Mouse (Mus musculus) left cerebral cortex, postnatal 10 days (tissue): ENCODE results near the gene Dlg2. TPM values are rescaled to one million over a fixed set of nuclear protein-coding genes. Genes with fewer than 3 reads are reported as not detected.
A peak's percentile ranks its signal among the peaks of the same experiment; 100 is the strongest.
"Not testable (repeated sequence)": the region's sequence is repeated elsewhere in the genome, so short reads cannot be mapped to it uniquely, and the experiment has no call there.

Source experiments
- DNase-seq, 2 experiments: peaks; one replicate each; pipeline ENCODE4 v3.0.0; 2021 to 2022; ENCODE audit warnings: low spot score in 2 of 2, mixed read lengths in 1 of 2; ENCODE audit errors: extremely low spot score in 1 of 2
- intact Hi-C: fragments of 180-260 bp; cut with DNase I; formaldehyde crosslinking; loops from one replicate; pipeline ENCODE4 v1.15.1; 2025
- total RNA-seq, 2 experiments: library from RNA; stranded (reverse); gene quantifications; 2 replicates each; pipeline ENCODE4 v1.2.3; 2021

The Dlg2 gene
- total RNA-seq, 2 experiments from 2014 or later, result 426 to 445 TPM

GRCm38 (mm10) chr7:90736369-90736768 lies 259.9 kb downstream of the Dlg2 start:
- no peak for DNase-seq
- intact Hi-C loops, result no loop called here

DNA sequence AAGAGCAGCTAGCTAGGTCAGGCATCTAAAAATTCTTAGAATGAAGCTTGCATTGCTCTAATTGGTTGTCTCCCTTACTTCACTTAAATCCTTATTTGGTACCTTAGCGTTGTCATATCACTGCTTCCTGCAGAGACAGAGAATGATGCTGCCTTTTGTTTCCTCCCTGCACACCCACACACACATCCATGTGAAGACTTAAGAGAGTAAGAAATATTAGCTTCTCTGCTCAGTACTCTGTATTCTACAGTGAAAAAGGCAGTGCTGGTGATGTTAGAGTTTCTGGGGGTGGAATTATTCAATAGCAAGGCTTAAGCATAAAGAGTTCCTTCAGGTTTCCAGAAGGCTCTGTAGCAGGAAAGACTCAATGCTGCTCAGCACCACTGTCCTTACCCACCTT lies 272.2 kb downstream of the Dlg2 start:
- no peak for DNase-seq
- intact Hi-C loops, result no loop called here

DNA sequence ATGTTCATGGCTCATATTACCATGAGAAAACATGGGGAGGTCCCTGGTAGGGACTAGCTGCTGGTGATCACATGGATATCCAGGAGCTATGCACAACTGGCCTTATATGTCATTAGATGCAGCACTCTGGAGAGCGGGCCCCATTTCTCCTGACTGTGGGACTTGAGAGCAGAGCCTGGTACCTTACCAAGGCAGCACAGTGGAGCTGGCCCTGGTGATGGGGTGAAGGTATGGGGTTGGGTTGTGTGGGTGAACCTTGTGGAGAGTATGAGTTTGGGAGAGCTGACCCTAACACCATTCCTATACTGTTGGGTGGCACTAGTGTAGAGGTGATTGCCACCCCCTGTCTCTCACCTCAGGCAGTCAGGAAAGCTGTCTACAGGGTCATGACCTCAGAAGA lies 311.5 kb downstream of the Dlg2 start:
- intact Hi-C loops, result no loop called here
- no peak for DNase-seq

GRCm38 (mm10) chr7:90791522-90791921 lies 315.1 kb downstream of the Dlg2 start:
- peak in 1 of 2 experiments; percentile 2 for DNase-seq

GRCm38 (mm10) chr7:90825640-90826039 lies 349.2 kb downstream of the Dlg2 start:
- no peak for DNase-seq
- intact Hi-C loops, result no loop called here

More at GRCm38 (mm10) chr7:90791522-90791921, 315.1 kb downstream of the Dlg2 start:
- intact Hi-C loops, result no loop called here

- DNase-seq, result peak in 1 of 2 experiments; percentile 23
- intact Hi-C loops, result loop anchor here (10.0 kb wide), 1 partner anchor 594 kb away; no protein-coding TSS in a partner anchor
These were observed 364.8 kb downstream of the Dlg2 start for GRCm38 (mm10) chr7:90841276-90841675.

GRCm38 (mm10) chr7:90843345-90844293 lies 367.1 kb downstream of the Dlg2 start:
- intact Hi-C loops, result loop anchor here (10.0 kb wide), 1 partner anchor 591 kb away; no protein-coding TSS in a partner anchor
- DNase-seq, result no peak

DNA sequence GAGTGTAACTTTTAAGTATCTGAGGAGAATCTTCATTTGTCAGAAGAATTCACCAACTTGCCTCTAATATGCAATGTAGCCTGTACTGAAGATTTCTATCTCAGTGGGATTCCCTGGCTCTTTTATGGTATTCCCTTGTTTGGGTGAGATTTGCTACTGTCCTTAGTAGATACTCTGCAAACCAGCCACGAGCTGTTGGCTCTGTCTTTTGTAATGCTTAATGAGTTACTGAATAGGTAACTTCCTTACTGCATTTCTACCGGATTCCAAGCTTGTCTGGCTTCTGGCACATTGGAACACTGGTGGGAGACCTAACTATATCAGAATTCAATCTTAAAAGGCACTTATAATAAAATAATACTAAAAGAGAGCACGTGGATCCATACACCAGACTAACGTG lies 400.3 kb downstream of the Dlg2 start:
- DNase-seq, intact Hi-C loops: not testable (repeated sequence)

DNA sequence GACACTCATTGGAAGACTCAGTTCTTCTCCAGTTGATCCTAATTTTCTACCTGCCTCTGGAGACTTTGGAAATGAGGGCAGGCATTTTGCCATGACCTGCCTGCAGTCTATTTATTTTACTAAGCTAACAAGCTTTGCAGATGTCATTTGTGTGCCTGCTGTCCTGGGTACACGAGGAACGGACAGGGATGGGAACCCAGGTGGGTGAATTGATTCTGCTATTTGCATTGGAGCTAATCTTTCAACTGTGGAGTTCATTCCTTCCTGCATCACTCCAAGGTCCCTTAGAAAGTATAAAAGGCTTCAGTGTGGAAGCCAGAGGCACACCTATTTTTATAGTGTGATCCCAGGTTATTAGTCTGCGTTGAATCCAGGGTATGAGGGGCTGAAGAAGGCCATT lies 406.3 kb downstream of the Dlg2 start:
- intact Hi-C loops, result no loop called here

DNA sequence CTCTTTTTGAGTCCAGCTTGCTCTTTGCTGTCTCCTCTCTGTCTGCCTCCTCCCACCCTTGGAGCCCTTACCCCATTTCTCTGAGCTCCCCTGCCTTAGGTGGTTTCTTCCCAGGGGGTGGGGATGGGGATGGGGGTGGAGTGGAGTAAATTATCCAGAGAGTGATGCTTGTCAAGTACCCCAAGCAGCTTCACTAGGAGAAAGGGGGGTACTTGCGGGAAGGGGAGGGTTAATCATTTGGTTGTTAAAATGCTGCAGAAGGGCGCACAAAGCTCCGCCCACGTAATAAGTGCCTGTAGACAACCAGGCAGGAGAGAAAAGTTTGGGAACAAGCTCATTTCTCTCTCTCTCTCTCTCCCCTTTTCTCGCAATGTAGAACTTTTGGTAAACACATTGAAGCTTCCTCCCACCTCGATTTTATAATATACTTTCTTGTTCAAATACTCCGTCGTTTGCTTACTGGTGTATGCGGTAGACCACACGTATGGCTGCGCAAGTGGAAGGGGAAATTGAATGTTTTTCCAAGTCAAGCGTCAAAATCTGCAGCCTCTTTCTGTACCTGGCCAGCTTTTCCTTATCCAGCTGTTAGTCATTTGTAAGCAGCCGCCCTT lies 410.0 kb downstream of the Dlg2 start:
- no peak for DNase-seq
- intact Hi-C loops, result no loop called here

More for the DNA sequence above, 406.3 kb downstream of the Dlg2 start:
- no peak for DNase-seq

DNA sequence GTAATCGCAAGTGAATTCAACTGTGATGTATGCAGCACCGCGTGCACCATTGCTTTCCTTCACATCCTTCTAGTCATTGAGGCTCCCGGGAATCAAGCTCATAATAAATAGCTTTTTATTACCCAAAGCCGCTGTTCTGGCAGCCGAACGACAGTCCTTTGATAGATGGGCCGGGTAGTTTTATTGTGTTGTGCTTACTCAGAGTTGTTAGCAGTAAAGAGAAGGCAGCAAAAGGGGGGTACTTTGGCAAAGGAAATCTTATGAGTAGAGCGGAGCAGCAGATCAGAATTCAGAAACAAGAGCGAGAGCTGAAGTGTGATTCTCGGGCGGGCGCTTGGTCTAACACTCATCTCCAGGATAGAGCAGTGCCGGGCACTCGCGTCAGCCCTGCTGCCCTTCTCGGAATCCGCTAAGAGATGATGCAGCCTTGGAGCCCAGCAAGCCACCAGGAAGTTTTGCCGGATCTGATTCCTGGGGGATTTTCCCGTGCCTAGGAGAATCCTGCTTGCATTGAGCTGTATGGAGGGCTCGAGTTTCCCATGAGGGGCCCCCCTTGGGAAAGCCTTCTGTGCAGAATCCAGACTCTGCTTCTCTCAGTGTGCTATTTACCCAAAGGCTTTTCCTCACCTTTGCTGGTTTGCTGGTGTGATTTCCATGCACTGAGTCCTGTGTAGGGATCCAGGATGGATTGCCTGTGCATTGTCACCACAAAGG lies 410.7 kb downstream of the Dlg2 start:
- intact Hi-C loops, result no loop called here
- DNase-seq, result peak in 1 of 2 experiments; percentile 34

- peak in 1 of 2 experiments; percentile 59 for DNase-seq
- intact Hi-C loops, result no loop called here
These were observed 451.0 kb downstream of the Dlg2 start for GRCm38 (mm10) chr7:90927441-90927840.

GRCm38 (mm10) chr7:90940726-90941125 lies 464.3 kb downstream of the Dlg2 start:
- DNase-seq, result peak in 1 of 2 experiments; percentile 16
- intact Hi-C loops, result loop anchor here (10.0 kb wide), 1 partner anchor 154 kb away; no protein-coding TSS in a partner anchor

- peak in 1 of 2 experiments; percentile 7 for DNase-seq
- intact Hi-C loops, result loop anchor here (10.0 kb wide), 1 partner anchor 148 kb away; no protein-coding TSS in a partner anchor
These were observed 470.6 kb downstream of the Dlg2 start for GRCm38 (mm10) chr7:90947073-90947472.

DNA sequence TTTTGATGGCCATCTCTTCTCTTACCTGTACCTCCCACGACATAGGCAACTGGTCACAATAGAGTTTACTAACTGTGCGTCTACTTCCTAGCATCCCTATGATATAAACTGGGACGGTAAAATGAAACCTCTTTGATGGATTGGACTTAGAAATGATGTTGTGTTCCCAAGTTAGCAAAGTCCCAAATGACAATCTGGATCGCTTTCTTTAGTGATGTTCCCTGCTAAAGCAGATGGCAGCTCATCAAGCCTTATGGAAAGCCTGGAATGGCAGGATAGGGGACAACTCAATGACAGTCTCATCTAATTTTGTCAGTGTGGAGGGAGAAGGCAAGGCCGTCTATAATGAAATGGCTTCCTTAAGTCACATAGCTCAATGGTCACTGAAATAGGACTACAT lies 472.7 kb downstream of the Dlg2 start:
- intact Hi-C loops, result loop anchor here (10.0 kb wide), 1 partner anchor 146 kb away; no protein-coding TSS in a partner anchor
- peak in 1 of 2 experiments; percentile 31 for DNase-seq

GRCm38 (mm10) chr7:90977241-90977640 lies 500.8 kb downstream of the Dlg2 start:
- intact Hi-C loops, result no loop called here
- DNase-seq, result no peak

- intact Hi-C loops, result no loop called here
- DNase-seq, result no peak
These were observed 505.6 kb downstream of the Dlg2 start for GRCm38 (mm10) chr7:90982069-90982468.

GRCm38 (mm10) chr7:91010655-91011054 lies 534.2 kb downstream of the Dlg2 start:
- DNase-seq, result no peak
- intact Hi-C loops, result no loop called here
